Mouse (Mus musculus) kidney, postnatal 10 days (tissue): Measurements from ENCODE around the gene Rfc2.

Source experiments
- DNase-seq: peaks from one replicate; pipeline ENCODE4 v3.0.0; 2021; ENCODE audit warnings: mixed read lengths

Rfc2 gene

DNA sequence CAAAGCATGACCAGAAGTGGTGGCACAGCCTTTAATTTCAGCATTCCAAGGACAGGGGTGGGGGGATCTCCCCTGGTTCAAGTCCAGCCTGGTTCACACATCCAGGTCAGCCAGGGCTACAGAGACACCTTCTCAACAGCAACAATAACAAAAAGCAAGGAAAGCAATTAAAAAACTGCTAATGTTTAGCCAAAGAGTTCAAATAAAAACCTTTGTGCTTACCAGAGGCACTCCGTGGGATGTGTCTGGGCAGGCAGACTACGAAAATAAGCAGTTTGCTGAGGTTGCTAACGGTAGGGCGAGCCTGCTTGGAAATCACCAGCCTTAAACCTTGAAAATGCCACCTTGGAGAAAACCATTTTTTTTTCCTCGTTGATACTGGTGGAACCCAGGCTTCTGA is at the start of gene Rfc2:
Gene Rfc2 (plus strand): TSS at position 221 of the 400 bp plus-strand sequence.
- DNase-seq: peak; percentile 52

DNA sequence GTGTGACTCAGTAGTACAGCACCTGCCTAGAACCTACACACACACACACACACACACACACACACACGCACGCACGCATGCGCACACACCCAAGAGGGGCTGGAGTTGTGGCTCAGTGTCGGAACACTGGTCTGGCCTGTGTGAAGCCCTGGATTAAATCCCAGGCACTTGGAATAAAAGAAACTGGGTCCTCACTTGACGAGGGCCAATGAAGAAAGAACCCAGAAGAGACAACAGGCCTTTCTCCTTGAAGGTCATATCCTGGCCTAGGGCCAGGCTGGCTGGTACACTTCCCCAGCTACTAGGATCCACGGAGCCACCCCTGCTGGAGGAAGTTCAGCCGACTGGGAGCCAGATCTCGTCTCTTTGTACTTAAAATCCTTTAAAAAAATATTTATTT is 49.6 kb upstream of the Rfc2 start:
- DNase-seq: no peak

DNA sequence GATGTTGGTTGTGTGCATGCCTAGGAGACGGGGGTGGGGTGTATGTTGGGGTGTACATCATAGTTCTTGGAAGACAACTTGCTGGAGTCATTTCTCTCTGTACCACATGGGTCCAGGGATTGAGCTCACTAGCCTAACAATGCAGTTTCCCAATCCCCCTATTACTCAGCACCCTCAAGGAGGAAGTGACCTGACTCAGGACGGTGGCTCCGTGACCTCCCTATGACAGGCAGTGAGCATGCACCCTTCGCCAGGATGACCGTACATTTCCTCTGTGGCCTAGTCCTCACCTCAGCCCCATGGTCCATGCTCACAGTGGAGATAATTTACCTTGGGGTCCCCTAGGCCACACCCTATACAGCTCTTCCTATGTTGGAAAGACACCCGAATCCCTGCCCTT is 48.7 kb upstream of the Rfc2 start:
- DNase-seq: no peak

GRCm38 (mm10) chr5:134536036-134536435 is 45.1 kb upstream of the Rfc2 start:
- DNase-seq: no peak

DNA sequence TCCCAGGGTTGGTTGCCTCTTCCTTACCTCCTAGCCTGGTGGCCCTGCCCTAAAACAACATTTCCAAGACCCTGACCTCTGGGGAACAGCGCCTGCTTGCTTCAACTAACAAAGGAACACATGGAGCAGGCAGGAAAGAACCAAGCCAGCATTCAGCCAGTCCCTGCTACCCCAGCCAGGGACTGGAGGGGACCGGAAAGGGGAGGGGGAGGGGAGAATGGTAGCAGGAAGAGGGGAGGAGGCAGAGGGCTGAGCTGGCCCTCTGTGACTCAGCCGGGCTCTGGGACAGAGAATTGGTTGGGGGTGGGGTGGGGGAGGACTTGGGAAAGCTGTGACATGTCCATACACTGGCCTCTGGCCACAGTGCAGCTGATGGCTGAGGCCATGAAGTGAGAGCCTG is 41.3 kb upstream of the Rfc2 start:
- peak; percentile 90 for DNase-seq

- peak; percentile 52 for DNase-seq
Measured at GRCm38 (mm10) chr5:134540881-134541280, 40.3 kb upstream of the Rfc2 start.

GRCm38 (mm10) chr5:134541640-134542039 is 39.5 kb upstream of the Rfc2 start:
- peak; percentile 92 for DNase-seq

GRCm38 (mm10) chr5:134544516-134545241 is 36.5 kb upstream of the Rfc2 start:
- peak; percentile 76 for DNase-seq

- DNase-seq: no peak
Measured at GRCm38 (mm10) chr5:134545242-134545629, 35.9 kb upstream of the Rfc2 start.

DNA sequence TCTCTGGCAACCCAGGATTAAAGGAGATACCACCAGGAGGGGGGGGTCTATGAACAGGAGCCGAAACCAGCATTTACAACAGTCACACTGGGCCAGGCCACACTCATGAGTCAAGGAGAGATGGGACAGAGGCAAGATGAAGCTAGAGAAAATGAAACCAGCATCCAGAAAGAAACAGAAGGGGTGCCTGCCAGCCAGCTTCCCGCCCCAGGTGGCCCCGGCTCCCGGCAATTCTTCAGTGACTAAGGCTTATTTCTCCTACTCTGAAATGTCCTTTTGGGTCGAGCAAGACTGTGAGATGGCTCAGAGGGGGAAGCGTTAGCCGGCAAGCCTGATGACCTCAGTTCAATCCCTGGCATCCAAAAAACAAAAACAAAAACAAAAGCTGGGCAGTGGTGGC is 34.4 kb upstream of the Rfc2 start:
- no peak for DNase-seq

DNA sequence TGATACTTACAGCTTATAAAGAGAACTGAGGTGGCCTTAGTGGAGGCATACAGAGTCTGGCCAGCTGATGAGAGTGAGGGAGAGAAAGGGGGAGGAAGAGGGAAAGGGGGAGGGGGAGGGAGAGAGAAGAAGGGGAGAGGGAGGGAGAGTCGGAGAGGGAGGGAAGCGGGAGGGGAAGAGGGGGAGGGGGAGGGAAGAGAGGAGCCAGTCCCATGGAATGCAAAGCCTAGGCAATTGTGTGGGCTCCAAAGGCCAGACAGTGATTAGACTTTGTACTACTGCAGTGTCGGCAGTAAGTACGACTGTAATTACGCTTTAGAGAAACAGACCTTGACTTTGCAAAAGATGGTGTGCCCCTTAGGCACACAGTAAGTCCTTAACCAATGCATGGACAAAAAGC is 32.9 kb upstream of the Rfc2 start:
- peak; percentile 74 for DNase-seq

- no peak for DNase-seq
Measured at GRCm38 (mm10) chr5:134549640-134550168, 31.5 kb upstream of the Rfc2 start.

DNA sequence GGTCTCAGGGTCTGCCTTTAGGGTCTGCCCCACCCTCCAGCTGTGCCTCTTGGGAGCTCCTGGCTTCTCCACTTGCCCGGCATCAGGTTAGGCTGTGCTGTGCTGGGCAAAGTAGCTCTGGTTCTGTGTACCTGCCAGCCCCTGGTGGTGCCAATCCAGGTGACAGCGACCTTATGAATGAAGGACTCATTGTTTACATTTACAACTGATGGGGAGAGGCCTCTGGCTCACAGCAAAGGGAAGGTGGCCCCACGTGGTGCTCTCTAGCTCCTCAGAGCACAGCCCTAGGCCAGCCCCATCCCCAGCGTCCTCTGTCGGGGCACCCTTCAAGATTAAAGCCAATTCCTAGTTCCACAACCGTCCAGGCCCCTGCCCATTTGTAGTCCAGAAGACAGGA is 30.3 kb upstream of the Rfc2 start:
- no peak for DNase-seq

DNA sequence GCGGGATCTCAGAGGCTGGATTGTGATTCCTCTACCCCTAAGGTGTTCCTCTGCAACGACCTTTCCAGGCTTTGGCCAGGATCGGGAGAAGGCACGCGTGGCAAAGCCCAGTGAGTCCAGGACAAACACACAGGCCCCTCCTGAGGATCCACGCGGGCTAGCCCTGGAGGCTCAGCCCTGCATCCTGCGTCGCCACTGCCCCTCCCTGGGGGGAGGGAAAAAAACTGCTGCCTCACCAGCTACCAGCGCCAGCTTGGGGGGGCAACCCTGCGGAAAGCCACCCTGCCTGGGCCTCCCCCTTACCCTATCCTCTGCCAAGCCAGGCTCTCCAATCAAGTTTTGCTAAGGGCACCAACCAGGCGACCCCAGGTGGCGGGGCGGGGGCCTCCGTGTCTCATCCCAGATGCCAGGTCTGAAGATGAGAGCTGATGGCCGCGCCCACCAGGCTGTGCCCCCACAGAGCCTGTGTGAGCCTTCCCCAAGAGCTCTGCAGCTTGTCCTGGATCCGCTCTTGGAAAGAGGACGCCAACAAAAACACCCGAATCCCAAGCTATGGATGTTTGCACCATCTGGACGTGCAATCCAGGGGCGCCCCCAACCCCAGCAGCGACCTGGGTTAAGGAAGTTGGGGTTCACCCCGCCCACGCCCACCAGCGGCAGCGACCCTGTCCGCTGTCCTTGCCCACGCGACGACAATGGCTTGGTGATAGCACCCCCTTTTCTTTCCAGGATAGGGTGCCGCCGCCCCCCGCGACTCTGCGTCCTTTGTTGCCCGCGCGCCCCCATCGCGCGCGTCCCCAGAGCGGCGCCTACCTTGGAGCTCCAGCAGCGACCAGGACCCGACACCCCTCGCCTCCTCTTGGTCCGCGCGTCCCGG is 29.7 kb upstream of the Rfc2 start:
- peak; percentile 73 for DNase-seq

- peak; percentile 100 for DNase-seq
Measured at GRCm38 (mm10) chr5:134552110-134552972, 28.8 kb upstream of the Rfc2 start, which contains the start of gene Clip2. Gene Clip2, minus strand, starts transcription at chr5:134552434.

DNA sequence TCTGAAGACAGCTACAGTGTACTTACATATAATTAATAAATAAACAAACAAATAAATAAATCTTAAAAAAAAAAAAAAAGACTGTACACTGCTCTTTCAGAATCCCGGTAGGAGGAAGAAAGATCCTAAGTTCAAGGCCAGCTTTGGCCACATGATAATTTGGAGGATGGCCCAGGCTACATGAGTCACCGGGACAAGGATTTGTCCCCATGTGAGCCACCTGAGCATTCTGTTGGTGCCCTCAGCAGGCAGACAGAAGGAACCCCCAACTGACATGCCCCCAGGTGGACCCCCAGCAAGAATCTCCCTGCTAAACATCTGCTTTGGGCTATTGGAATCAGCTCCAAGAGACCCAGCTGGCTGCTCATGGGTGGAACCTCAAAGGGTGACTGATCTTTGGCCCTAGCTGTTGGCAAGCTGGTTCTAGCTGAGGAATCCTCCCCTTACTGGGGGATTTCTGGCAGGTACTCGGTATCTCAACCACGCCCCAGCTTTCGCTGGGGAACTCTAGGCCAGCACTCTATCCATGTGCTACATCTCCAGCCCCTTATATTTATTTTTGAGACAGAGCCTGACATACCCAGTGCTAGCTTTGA is 27.1 kb upstream of the Rfc2 start:
- no peak for DNase-seq

DNA sequence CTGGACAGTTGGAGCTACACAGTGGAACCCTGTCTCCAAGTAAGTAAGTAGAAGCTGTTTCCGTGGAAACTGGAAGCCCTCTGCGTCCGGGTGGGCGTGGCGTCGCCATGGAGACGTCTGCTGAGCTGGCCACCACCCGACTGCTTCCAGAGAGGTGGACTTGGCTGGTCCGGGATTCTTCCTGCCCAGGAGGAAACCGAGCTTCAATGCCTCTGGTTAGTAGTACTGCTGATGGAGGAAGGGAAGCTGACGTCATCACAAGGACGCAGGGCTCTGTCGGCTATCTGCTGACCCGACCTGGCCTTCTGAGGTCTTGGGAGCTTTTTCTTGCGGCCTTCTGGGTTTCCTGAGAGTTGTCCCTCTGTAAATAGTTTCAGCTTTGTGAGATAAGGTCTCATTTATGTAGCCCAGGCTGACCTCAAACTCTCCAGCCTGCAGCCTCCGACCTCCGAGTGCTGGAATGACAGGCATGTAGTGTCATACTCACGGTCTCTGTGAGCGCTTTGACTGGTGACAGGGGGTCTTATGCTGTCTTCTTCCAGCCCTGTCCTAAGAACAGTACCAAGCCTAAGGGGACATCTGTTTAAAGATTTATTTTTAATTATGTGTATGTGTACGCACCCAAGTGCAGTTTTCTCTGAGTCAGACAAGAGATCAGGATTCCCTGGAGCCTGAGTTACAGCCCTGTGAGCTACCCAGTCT is 25.6 kb upstream of the Rfc2 start:
- DNase-seq: peak; percentile 95

DNA sequence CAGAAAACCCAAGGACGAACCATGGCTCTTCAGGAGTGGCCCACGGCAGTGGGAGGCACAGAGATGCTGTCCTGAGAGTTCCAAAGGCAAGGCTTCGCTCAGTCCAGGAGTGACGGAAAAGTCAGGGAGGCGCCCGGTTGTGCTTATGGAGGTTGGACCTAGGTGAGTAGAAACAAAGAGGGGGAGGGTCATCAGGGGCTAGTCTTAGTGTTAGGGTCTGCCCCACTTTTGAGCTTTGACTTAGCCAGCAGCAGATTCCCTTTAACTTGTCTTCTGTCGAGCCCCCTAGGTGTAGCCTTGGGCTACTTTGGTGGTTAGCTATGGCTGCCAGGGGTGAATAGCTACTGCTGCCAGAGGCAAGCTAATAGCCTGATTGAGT is 21.1 kb upstream of the Rfc2 start, which contains the start of gene Syna:
Gene Syna (minus strand): TSS at position 101 of the 379 bp plus-strand sequence.
- DNase-seq: no peak

DNA sequence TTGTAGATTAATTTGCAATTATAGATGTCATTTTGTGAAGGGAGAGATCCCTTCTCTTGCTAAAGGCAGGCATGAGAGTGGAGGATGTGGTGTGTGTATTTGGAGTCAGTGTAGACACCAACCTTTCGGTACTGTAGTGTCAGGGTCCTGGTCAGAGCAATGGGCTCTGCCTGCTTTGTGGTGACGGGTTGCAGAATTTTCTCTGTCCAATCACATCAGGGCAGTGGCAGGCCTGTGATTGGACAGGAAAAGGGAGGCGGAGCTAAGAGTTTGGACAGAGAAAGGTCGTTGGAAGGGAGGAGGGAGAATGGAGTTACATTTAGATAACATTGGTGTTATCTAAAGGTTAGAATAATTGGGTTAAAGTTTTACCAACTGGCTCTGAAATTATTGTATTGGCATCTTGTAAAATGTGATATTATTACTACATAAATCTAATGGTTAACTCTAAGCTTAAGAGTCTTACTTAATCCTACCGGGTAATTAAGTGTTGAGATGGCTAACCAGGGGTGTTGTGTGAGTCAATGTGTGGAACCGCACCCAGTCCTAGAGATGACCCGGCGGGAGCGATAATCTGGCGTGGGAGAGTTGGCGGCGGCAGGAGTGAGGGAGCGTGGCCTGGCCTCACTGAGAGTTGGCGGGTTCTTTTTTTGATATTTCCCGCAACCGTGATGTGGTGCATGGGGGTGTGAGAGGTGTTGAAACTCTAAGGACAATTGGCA is 20.6 kb upstream of the Rfc2 start:
- no peak for DNase-seq

DNA sequence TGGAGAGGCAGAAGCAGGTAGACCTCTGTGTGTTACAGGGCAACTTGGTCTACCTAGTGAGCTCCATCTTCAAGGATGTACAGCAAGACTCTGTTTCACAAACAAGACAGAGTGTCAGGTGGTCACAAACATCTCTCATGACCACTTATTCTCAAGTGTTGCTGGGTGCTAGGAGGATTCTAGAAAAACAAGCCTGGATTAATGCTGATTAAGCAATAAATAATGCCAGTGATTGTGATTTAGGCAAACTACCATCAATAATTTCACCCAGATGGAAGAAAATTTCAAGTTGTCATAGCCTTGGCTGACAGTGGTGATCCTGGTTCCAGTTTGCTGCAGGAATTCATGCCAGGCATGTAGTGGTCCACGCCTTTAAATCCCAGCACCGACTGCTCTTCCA is 16.9 kb upstream of the Rfc2 start:
- DNase-seq: no peak

DNA sequence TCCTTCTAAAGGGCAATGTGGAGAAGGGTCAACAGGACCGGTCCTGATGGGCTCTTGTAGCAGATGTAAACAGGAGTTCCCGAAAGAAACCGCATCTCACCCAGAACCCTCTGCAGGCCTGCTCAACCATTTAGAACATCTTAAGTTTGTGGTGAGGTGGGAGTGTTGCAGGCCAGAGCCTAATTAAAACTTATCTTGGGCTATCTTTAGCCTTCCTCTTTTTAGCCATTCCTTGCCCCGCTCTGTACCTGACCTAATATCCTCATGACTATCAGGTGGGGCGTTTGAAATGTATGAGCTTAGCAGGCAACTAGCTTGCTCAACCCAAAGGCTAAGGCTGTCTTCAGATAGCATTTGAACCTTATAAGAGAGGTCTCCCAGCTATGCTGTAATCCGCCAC is 15.5 kb upstream of the Rfc2 start:
- DNase-seq: no peak
